Mouse (Mus musculus): Measurements from ENCODE around the gene Rps27l. TPM values are rescaled to one million over a fixed set of nuclear protein-coding genes. Genes with fewer than 3 reads are reported as not detected.

Gene Rps27l
- polyA plus RNA-seq (2014; fragmentation: Illumina TruSeq; extraction: RNeasy Lipid Tissue Mini Kit (QIAGEN cat#74804); ENCODE audit: low read depth, low replicate concordance), result 613 TPM

GRCm38 (mm10) chr9:66945647-66946641 lies at the start of gene Rps27l:
Gene Rps27l (plus strand): TSS chr9:66946086.

GRCm38 (mm10) chr9:66919382-66919971 lies 26.4 kb upstream of the Rps27l start, which contains the start of gene Rab8b:
Gene Rab8b (minus strand): TSS chr9:66919687.

GRCm38 (mm10) chr9:66975239-66975645 lies 29.4 kb downstream of the Rps27l start, which contains the start of gene Lactb:
Gene Lactb (minus strand): TSS chr9:66975484.

Other genes with a start within 250 kb of the Rps27l start
- not detected for gene Car12, start 232.4 kb upstream of the Rps27l start, polyA plus RNA-seq (2014; fragmentation: Illumina TruSeq; extraction: RNeasy Lipid Tissue Mini Kit (QIAGEN cat#74804); ENCODE audit: low read depth, low replicate concordance)
- 2.4 TPM for gene Aph1b, start 150.6 kb upstream of the Rps27l start, polyA plus RNA-seq (2014; fragmentation: Illumina TruSeq; extraction: RNeasy Lipid Tissue Mini Kit (QIAGEN cat#74804); ENCODE audit: low read depth, low replicate concordance)
- gene Gm10647, start 149.0 kb upstream of the Rps27l start, polyA plus RNA-seq (2014; fragmentation: Illumina TruSeq; extraction: RNeasy Lipid Tissue Mini Kit (QIAGEN cat#74804); ENCODE audit: low read depth, low replicate concordance), result 0.19 TPM
- 1.5 TPM for gene Aph1c, start 111.4 kb upstream of the Rps27l start, polyA plus RNA-seq (2014; fragmentation: Illumina TruSeq; extraction: RNeasy Lipid Tissue Mini Kit (QIAGEN cat#74804); ENCODE audit: low read depth, low replicate concordance)
- 5.4 TPM for gene Rab8b, start 26.4 kb upstream of the Rps27l start, polyA plus RNA-seq (2014; fragmentation: Illumina TruSeq; extraction: RNeasy Lipid Tissue Mini Kit (QIAGEN cat#74804); ENCODE audit: low read depth, low replicate concordance)
- gene Lactb, start 29.4 kb downstream of the Rps27l start, polyA plus RNA-seq (2014; fragmentation: Illumina TruSeq; extraction: RNeasy Lipid Tissue Mini Kit (QIAGEN cat#74804); ENCODE audit: low read depth, low replicate concordance), result 70.0 TPM
- gene Tpm1, start 103.3 kb downstream of the Rps27l start, polyA plus RNA-seq (2014; fragmentation: Illumina TruSeq; extraction: RNeasy Lipid Tissue Mini Kit (QIAGEN cat#74804); ENCODE audit: low read depth, low replicate concordance), result 44.3 TPM

Data from liver, adult 10 weeks (tissue).